Mouse (Mus musculus): ENCODE results near the gene Tagap1. TPM values are rescaled to one million over a fixed set of nuclear protein-coding genes. Genes with fewer than 3 reads are reported as not detected.
A peak's percentile ranks its signal among the peaks of the same experiment; 100 is the strongest.
"Not testable (repeated sequence)": the region's sequence is repeated elsewhere in the genome, so short reads cannot be mapped to it uniquely, and the experiment has no call there.

Gene Tagap1
- polyA plus RNA-seq, 1 experiment from 2014 or later = 50.8 TPM

DNA sequence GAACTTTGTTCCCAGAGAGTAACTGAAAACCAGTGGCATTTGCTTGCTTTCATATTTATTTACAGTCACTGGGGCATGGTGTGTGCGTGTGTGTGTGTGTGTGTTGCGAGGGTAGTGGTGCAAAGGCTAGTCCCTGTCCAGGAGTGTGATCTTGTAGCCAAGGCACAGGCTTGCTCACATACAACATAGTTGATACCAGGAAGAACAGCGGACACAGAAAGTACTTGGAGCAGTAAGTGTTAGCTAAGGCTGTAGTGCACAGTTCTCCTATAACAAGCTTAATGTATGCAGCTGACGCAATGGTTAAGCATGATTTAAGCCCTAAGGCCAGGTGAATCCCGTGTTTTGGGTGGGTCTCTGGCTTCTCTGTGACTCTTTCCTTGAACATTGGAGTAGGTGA is 18.4 kb upstream of the Tagap1 start:
- H3K27ac ChIP-seq; H3K9me3 ChIP-seq; ATAC-seq (ENCODE audit: insufficient number of reproducible peaks, insufficient read depth, low FRiP score, low TSS enrichment, low read depth); H3K27me3 ChIP-seq; H3K36me3 ChIP-seq; H3K4me1 ChIP-seq: not testable (repeated sequence)
- peak overlapping the region; percentile 77 for H3K9ac ChIP-seq
- peak overlapping the region; percentile 53 for H3K4me3 ChIP-seq
- WGBS = 11% methylated on average over 5 of the region's 5 CpGs
- H3K4me2 ChIP-seq = peak overlapping the region; percentile 58

DNA sequence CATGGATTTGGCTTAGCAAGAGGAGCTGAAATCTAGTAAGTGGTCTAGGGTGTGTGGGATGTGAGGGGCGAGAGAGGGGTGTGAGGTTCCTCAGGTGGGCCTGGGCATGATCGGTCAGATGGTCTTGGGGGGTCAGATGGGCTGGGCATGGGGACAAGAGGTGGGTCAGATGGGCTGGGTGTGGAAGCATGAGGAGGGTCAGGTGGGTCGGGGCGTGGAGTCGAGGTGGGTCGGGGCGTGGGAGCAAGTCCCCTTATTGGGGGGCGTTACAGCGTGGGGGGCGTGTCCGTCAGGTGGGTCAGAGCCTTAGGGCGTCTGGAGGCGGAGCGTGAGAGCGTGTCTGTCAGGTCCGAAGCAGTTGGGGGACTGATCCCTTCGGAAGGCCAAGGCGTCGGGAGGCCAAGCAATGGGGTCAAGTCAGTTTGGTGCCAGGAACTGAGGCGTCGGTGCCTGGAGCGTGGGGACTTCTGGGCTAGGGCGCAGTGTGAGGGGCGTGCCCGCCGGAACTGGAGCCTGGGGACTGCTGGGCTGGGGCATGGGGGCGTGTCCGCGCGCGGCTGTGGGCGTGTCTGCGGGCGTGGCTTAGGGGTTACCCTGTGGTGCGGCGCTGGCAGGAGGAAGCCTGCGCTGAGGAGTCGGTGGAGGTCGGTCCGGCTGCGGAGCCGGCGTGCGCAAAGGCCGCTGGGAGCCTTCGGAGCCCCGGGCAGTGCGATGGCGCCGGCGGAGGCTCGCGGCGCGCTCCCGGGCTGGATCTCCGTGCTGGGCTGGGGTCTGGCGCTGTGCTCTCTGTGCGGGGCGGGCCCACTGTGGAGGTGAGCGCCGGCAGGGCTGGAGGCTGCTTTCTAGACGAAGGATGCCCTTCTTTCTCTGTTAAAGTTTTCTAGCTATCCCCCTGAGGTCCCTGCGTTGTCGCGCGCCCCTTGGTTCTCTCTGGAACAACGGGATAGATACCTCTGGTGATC is 17.6 kb upstream of the Tagap1 start, which contains the start of gene Gm49721:
Gene Gm49721 (plus strand): TSS at position 618 of the 962 bp plus-strand sequence.
- WGBS = 1% methylated on average over 52 of the region's 68 CpGs
- not testable (repeated sequence) for H3K27me3 ChIP-seq, H3K36me3 ChIP-seq, H3K9me3 ChIP-seq, H3K27ac ChIP-seq, H3K4me1 ChIP-seq
- peak within 1 kb of the TSS; percentile 77 for H3K9ac ChIP-seq
- H3K4me3 ChIP-seq = peak within 1 kb of the TSS; percentile 53
- peak within 1 kb of the TSS; percentile 58 for H3K4me2 ChIP-seq
- ATAC-seq (ENCODE audit: insufficient number of reproducible peaks, insufficient read depth, low FRiP score, low TSS enrichment, low read depth) = peak; percentile 95

GRCm38 (mm10) chr17:6974985-6975384 is 14.0 kb upstream of the Tagap1 start:
- 74% methylated on average over 3 of the region's 3 CpGs for WGBS

GRCm38 (mm10) chr17:6972836-6973396 is 12.0 kb upstream of the Tagap1 start:
- H3K9ac ChIP-seq; H3K4me1 ChIP-seq; H3K36me3 ChIP-seq; H3K9me3 ChIP-seq; H3K4me3 ChIP-seq; H3K27ac ChIP-seq; H3K27me3 ChIP-seq; H3K4me2 ChIP-seq; ATAC-seq (ENCODE audit: insufficient number of reproducible peaks, insufficient read depth, low FRiP score, low TSS enrichment, low read depth): not testable (repeated sequence)
- 59% methylated on average over 4 of the region's 4 CpGs for whole genome bisulfite sequencing

More at GRCm38 (mm10) chr17:6974985-6975384, 14.0 kb upstream of the Tagap1 start:
- not testable (repeated sequence) for H3K4me1 ChIP-seq; H3K4me3 ChIP-seq; ATAC-seq (ENCODE audit: insufficient number of reproducible peaks, insufficient read depth, low FRiP score, low TSS enrichment, low read depth); H3K27ac ChIP-seq; H3K4me2 ChIP-seq; H3K36me3 ChIP-seq; H3K9me3 ChIP-seq; H3K27me3 ChIP-seq; H3K9ac ChIP-seq

GRCm38 (mm10) chr17:6971238-6971637 is 10.3 kb upstream of the Tagap1 start:
- H3K4me1 ChIP-seq; H3K27me3 ChIP-seq; H3K36me3 ChIP-seq; H3K9me3 ChIP-seq; H3K4me2 ChIP-seq; H3K27ac ChIP-seq; H3K4me3 ChIP-seq; ATAC-seq (ENCODE audit: insufficient number of reproducible peaks, insufficient read depth, low FRiP score, low TSS enrichment, low read depth); H3K9ac ChIP-seq: not testable (repeated sequence)
- 83% methylated on average over 8 of the region's 8 CpGs for WGBS

DNA sequence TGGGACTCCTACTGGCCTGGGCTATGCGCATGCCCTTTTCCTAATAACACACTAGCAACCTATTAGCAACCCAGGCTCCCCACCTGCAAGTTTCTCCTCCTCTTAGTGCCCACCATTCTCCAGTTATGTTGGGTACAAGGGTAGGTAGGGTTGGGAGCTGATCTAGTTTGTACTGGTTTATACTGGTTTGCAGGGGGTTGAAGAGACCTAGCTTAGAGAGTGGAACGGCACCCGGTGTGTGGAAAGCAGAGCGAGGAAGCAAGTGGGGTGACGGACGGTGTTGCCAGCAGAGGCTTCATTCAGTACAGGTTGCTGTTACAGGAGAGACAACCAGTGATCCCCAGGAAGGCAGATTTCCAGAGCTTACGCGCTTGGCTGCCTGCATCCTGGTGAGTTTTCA is 9.4 kb upstream of the Tagap1 start, which contains the start of gene Rnaset2b:
Gene Rnaset2b (plus strand): TSS at position 301 of the 400 bp plus-strand sequence.
- 100% methylated on average over 1 of the region's 8 CpGs for WGBS

DNA sequence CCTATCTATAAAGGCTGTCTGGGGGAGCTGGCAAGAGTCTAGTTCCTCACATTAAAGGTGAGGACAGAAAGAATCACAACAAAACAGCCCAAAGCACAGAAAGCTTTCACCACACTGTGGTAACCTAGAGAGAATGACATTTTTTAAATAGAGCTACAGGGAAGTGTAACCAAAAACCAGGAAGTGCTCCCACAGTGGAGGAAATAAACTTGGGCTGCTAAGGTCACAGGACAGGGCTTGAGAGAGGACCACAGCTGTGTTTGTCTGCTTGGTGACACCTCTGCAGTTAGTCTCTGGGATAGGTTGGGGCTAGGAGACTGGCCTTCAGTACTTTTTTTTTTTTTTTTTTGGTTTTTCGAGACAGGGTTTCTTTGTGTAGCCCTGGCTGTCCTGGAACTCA is 6.7 kb upstream of the Tagap1 start:
- WGBS = 20% methylated on average over 1 of the region's 1 CpGs
- ATAC-seq (ENCODE audit: insufficient number of reproducible peaks, insufficient read depth, low FRiP score, low TSS enrichment, low read depth) = not testable (repeated sequence)

More for the DNA sequence above, 9.4 kb upstream of the Tagap1 start, which contains the start of gene Rnaset2b:
- not testable (repeated sequence) for H3K9ac ChIP-seq; H3K9me3 ChIP-seq; H3K4me1 ChIP-seq; ATAC-seq (ENCODE audit: insufficient number of reproducible peaks, insufficient read depth, low FRiP score, low TSS enrichment, low read depth); H3K4me3 ChIP-seq; H3K36me3 ChIP-seq; H3K27ac ChIP-seq; H3K27me3 ChIP-seq; H3K4me2 ChIP-seq

GRCm38 (mm10) chr17:6965364-6965763 is 4.4 kb upstream of the Tagap1 start:
- H3K9ac ChIP-seq; H3K27ac ChIP-seq; H3K4me3 ChIP-seq; H3K9me3 ChIP-seq; H3K4me2 ChIP-seq; ATAC-seq (ENCODE audit: insufficient number of reproducible peaks, insufficient read depth, low FRiP score, low TSS enrichment, low read depth); H3K4me1 ChIP-seq; H3K27me3 ChIP-seq; H3K36me3 ChIP-seq: not testable (repeated sequence)
- 11% methylated on average over 6 of the region's 6 CpGs for WGBS

More for the DNA sequence above, 6.7 kb upstream of the Tagap1 start:
- H3K9ac ChIP-seq, H3K27ac ChIP-seq, H3K4me2 ChIP-seq, H3K27me3 ChIP-seq, H3K9me3 ChIP-seq, H3K36me3 ChIP-seq, H3K4me3 ChIP-seq, H3K4me1 ChIP-seq: not testable (repeated sequence)

- 67% methylated on average over 4 of the region's 4 CpGs for WGBS
- H3K27ac ChIP-seq; H3K9ac ChIP-seq; H3K9me3 ChIP-seq; H3K4me3 ChIP-seq; H3K27me3 ChIP-seq; H3K4me1 ChIP-seq; H3K36me3 ChIP-seq; ATAC-seq (ENCODE audit: insufficient number of reproducible peaks, insufficient read depth, low FRiP score, low TSS enrichment, low read depth); H3K4me2 ChIP-seq: not testable (repeated sequence)
Observed at GRCm38 (mm10) chr17:6962936-6963335, 2.0 kb upstream of the Tagap1 start.

DNA sequence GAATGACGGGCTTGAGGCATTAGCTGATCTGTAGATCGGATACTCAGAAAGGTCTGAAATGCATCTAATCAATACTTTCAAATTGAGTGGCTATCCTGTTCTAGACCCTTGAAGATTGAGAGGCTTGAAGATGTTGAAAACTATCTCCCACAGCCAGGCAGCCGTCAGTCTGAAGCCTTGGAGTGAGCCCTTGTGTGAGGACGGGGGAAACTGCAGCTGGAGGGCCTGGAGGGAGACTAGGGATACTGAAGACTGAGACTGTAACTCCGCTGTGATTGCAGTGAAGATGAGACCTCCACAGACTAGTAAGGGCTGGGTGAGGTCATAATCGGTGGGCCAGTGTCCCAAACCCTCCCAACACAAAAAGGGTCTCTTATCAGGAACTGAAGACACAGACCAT is 1.4 kb upstream of the Tagap1 start:
- H3K4me3 ChIP-seq; H3K9ac ChIP-seq; H3K27ac ChIP-seq; H3K4me2 ChIP-seq; H3K4me1 ChIP-seq; H3K36me3 ChIP-seq; H3K27me3 ChIP-seq; ATAC-seq (ENCODE audit: insufficient number of reproducible peaks, insufficient read depth, low FRiP score, low TSS enrichment, low read depth); H3K9me3 ChIP-seq: not testable (repeated sequence)
- 67% methylated on average over 4 of the region's 6 CpGs for WGBS

GRCm38 (mm10) chr17:6961181-6962000 is 435 bp upstream of the Tagap1 start:
- ATAC-seq (ENCODE audit: insufficient number of reproducible peaks, insufficient read depth, low FRiP score, low TSS enrichment, low read depth) = peak; percentile 95
- H3K27ac ChIP-seq, H3K27me3 ChIP-seq, H3K9ac ChIP-seq, H3K9me3 ChIP-seq, H3K4me1 ChIP-seq, H3K36me3 ChIP-seq: not testable (repeated sequence)
- H3K4me3 ChIP-seq = peak overlapping the region; percentile 29
- peak overlapping the region; percentile 50 for H3K4me2 ChIP-seq
- WGBS = 1% methylated on average over 15 of the region's 48 CpGs

All from embryonic facial prominence, embryonic 13.5 days (tissue).